Mouse (Mus musculus) hindbrain, embryonic 11.5 days (tissue): Measurements from ENCODE around the gene Gmcl1. TPM values are rescaled to one million over a fixed set of nuclear protein-coding genes. Genes with fewer than 3 reads are reported as not detected.

Experiments used
- ATAC-seq: fragments of 200-750 bp; cut with Nextera tagmentation; 2 replicates; pipeline ENCODE4 v1.8.0; 2017; ENCODE audit warnings: mild to moderate bottlenecking, moderate TSS enrichment, moderate library complexity; ENCODE audit not compliant: low FRiP score
- DNase-seq: peaks from one replicate; pipeline ENCODE4 v3.0.0-alpha.2; 2015; ENCODE audit warnings: low spot score
- H3K27ac ChIP-seq: fragments of 300-500 bp; sonication (generic); 2 replicates; pipeline ENCODE4 v1.5.1; 2014; ENCODE audit warnings: mild to moderate bottlenecking, low read depth, low read length
- H3K27me3 ChIP-seq: fragments of 300-500 bp; sonication (generic); 2 replicates; pipeline ENCODE4 v1.6.1; 2014; ENCODE audit warnings: mild to moderate bottlenecking, low read length, moderate library complexity, mixed read lengths; ENCODE audit not compliant: control insufficient read depth, insufficient read depth
- H3K36me3 ChIP-seq: fragments of 300-500 bp; sonication (generic); 2 replicates; pipeline ENCODE4 v1.6.1; 2014; ENCODE audit warnings: mild to moderate bottlenecking, low read length, moderate library complexity, mixed read lengths; ENCODE audit not compliant: control insufficient read depth, insufficient read depth
- H3K4me1 ChIP-seq: fragments of 300-500 bp; sonication (generic); replicated peaks from 2 replicates; pipeline ENCODE4 v1.6.1; 2014; ENCODE audit warnings: low read length, mixed read lengths; ENCODE audit not compliant: control insufficient read depth, insufficient read depth
- H3K4me2 ChIP-seq: fragments of 300-500 bp; sonication (generic); replicated peaks from 2 replicates; pipeline ENCODE4 v1.6.1; 2014; ENCODE audit warnings: mild to moderate bottlenecking, low read depth, low read length
- H3K4me3 ChIP-seq: fragments of 300-500 bp; sonication (generic); 2 replicates; pipeline ENCODE4 v1.5.1; 2014; ENCODE audit warnings: low read depth, low read length
- H3K9ac ChIP-seq: fragments of 300-500 bp; sonication (generic); 2 replicates; pipeline ENCODE4 v1.6.1; 2014; ENCODE audit warnings: low read depth, low read length
- H3K9me3 ChIP-seq: fragments of 300-500 bp; sonication (generic); 2 replicates; pipeline ENCODE4 v1.6.1; 2016; ENCODE audit warnings: low read length; ENCODE audit not compliant: control insufficient read depth
- WGBS: fragments of 180-500 bp; shearing (Covaris S2); extraction: QIAGEN DNeasy Blood & Tissue Kit; methylation state at CpG from one replicate; pipeline ENCODE4 v1.1.7; 2014; 5-methylcytosine and 5-hydroxymethylcytosine counted together
- polyA plus RNA-seq: library from polyadenylated mRNA; unstranded; fragments of >200 nt; fragmentation: Nextera tagmentation; extraction: Ambion mirVana; gene quantifications from 2 replicates; pipeline ENCODE4 v1.2.1, GENCODE M21; 2014

Gene Gmcl1
- polyA plus RNA-seq, 1 experiment from 2014 or later, result 54.1 TPM

DNA sequence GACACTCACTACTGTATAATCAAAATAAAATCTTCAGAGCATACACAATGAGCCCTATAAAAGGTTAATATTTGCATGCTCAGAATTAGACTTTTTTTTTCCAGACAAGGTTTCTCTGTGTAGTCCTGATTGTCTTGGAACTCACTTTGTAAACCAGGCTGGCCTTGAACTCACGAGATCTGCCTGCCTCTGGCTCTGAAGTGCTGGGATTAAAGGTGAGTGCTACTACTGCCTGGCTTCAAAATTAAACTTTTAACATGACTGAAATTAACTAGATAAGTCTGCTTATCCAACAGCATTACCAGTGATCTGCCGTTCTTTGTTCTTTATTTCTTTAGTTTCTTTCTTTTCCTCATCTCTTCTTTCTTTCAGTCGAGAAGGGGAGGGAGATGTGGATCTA is 51.9 kb downstream of the Gmcl1 start:
- no peak overlapping the region for H3K9ac ChIP-seq
- ATAC-seq (no peak), DNase-seq (no peak)
- WGBS, result 91% methylated on average over 3 of the region's 3 CpGs
- H3K36me3 ChIP-seq, result peaks cover 9% of the 10 kb centered on the region
- no peaks in the 10 kb centered on the region for H3K27me3 ChIP-seq
- no peaks in the 10 kb centered on the region for H3K9me3 ChIP-seq
- H3K27ac ChIP-seq, result no peak overlapping the region
- H3K4me3 ChIP-seq, result no peak overlapping the region
- no peak overlapping the region for H3K4me2 ChIP-seq
- no peaks in the 10 kb centered on the region for H3K4me1 ChIP-seq

- ATAC-seq (no peak), DNase-seq (no peak)
- Histone ChIP-seq H3K4me1 (no peaks in the 10 kb centered on the region), H3K27ac (no peak overlapping the region), H3K9me3 (no peaks in the 10 kb centered on the region), H3K4me2 (no peak overlapping the region), H3K9ac (no peak overlapping the region), H3K36me3 (peaks cover 9% of the 10 kb centered on the region), H3K4me3 (no peak overlapping the region), H3K27me3 (no peaks in the 10 kb centered on the region)
- 83% methylated on average over 6 of the region's 6 CpGs for WGBS
Observed at GRCm38 (mm10) chr6:86678341-86678740, 54.8 kb downstream of the Gmcl1 start.

DNA sequence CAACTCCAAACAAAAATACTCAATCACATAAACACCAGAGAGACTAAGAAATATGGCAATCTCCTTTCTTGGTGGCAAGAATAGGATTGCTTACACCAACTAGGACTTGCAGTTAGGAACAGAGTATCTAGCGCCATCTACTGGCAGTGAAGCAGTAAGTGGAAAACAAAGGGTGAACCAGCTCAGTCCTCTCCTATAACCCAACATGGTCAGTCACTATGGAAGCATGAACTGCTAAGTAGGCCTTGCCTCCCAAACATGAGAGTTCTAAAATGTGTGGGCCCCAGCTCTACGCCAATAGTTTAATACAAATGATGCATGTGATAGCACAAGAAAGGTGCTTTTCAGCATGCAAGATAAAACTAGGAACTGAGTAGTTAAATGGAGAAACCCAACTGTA is 62.3 kb downstream of the Gmcl1 start:
- no peaks in the 10 kb centered on the region for H3K27me3 ChIP-seq
- H3K4me2 ChIP-seq, result no peak overlapping the region
- H3K9me3 ChIP-seq, result no peaks in the 10 kb centered on the region
- no peak overlapping the region for H3K4me3 ChIP-seq
- H3K36me3 ChIP-seq, result no peaks in the 10 kb centered on the region
- ATAC-seq, result no peak
- 15% methylated on average over 2 of the region's 2 CpGs for WGBS
- H3K9ac ChIP-seq, result no peak overlapping the region
- DNase-seq, result peak; percentile 80
- H3K4me1 ChIP-seq, result 0 out of 2 replicates have a peak, but pooled peaks cover 2% of the 10 kb centered on the region
- H3K27ac ChIP-seq, result no peak overlapping the region

DNA sequence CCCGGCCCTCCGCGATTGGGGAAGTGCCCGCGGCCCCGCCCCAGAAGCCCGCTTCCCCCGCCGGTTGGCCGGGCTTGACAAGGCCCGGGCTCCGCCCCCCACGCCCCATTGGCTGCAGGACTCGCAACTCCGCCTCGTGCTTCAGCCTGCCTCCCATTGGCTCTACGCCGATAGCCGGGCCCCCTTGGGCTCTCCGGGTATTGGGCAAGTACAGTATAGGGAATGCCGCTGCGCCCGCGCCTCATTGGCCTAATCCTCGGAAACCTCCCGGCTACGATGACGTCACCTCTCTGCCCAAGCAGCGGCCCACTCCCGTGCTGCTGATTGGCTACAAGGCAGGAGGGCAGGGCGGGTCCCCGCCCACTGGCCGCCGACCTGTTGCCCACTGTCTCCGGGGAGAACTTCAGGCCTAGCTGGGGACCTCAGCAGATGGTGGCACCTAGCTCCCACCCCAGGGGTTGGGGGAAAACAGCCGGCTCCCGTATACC is 63.9 kb downstream of the Gmcl1 start:
- H3K4me1 ChIP-seq, result 0 out of 2 replicates have a peak, but pooled peaks cover 2% of the 10 kb centered on the region
- peak; percentile 100 for ATAC-seq

DNA sequence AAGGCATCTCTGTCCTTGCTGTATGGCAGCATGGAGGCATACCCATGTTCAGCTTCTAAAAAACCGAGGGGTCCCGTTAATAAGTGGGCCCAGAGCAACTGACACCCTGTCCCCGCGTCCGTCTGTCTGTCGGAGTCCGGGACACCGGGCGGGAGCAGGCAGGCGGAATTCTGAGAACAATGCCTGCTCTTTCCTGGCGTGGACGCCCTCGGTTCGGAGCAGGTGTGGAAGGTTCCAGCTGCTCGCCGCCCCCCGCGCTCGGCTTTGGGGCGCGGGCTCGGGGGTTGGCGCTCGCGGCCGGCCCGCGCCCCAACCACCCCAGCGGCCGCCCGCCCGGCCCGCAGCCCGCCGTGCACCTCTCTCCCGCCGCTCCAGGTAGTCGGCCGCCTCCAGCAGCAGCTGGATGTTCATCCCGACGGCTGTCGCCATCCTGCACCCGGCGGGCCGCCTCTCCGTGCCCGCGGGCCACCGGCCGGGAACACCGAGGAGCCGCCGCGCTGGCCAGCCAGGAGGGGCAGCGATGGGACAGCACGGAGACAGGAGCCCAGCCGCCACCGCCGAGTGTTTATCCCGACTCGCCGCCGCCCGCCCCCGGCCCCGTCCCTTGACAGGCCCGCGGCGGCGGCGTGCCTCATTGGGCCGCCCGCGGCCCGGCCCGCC is 64.5 kb downstream of the Gmcl1 start, which contains the start of gene Mxd1:
Gene Mxd1 (minus strand): TSS at position 582 of the 660 bp plus-strand sequence.
- Histone ChIP-seq H3K9ac (peak within 1 kb of the TSS; percentile 83), H3K36me3 (no peaks in the 10 kb centered on the region), H3K27ac (peak within 1 kb of the TSS; percentile 60; the same call in 1 of the 2 replicates), H3K4me3 (peak within 1 kb of the TSS; percentile 80), H3K4me1 (0 out of 2 replicates have a peak, but pooled peaks cover 2% of the 10 kb centered on the region), H3K27me3 (no peaks in the 10 kb centered on the region), H3K4me2 (peak within 1 kb of the TSS; percentile 92), H3K9me3 (no peaks in the 10 kb centered on the region)
- ATAC-seq (no peak), DNase-seq (no peak)
- WGBS, result under 1% methylated on average over 48 of the region's 76 CpGs

More for the DNA sequence above, 63.9 kb downstream of the Gmcl1 start:
- peak; percentile 99 for DNase-seq
- Histone ChIP-seq H3K27me3 (no peaks in the 10 kb centered on the region), H3K9me3 (no peaks in the 10 kb centered on the region), H3K9ac (peak overlapping the region; percentile 27; the same call in 1 of the 2 replicates), H3K27ac (no peak overlapping the region), H3K4me3 (peak overlapping the region; percentile 80), H3K4me2 (peak overlapping the region; percentile 92), H3K36me3 (no peaks in the 10 kb centered on the region)
- WGBS, result 0% methylated on average over 28 of the region's 37 CpGs

- no peaks in the 10 kb centered on the region for H3K27me3 ChIP-seq
- DNase-seq (no peak), ATAC-seq (no peak)
- 92% methylated on average over 10 of the region's 10 CpGs for WGBS
- H3K4me1 ChIP-seq, result 0 out of 2 replicates have a peak, but pooled peaks cover 2% of the 10 kb centered on the region
- no peak overlapping the region for H3K4me3 ChIP-seq
- no peaks in the 10 kb centered on the region; the same call in 1 of the 2 replicates for H3K36me3 ChIP-seq
- no peak overlapping the region for H3K9ac ChIP-seq
- H3K27ac ChIP-seq, result no peak overlapping the region
- H3K4me2 ChIP-seq, result no peak overlapping the region
- no peaks in the 10 kb centered on the region for H3K9me3 ChIP-seq
Observed at GRCm38 (mm10) chr6:86667061-86667460, 66.1 kb downstream of the Gmcl1 start.

GRCm38 (mm10) chr6:86665560-86666307 is 67.4 kb downstream of the Gmcl1 start:
- WGBS, result 88% methylated on average over 17 of the region's 17 CpGs
- no peak for ATAC-seq
- Histone ChIP-seq H3K4me3 (no peak overlapping the region), H3K9ac (no peak overlapping the region), H3K36me3 (no peaks in the 10 kb centered on the region; the same call in 1 of the 2 replicates), H3K27ac (no peak overlapping the region), H3K27me3 (no peaks in the 10 kb centered on the region), H3K9me3 (no peaks in the 10 kb centered on the region), H3K4me2 (no peak overlapping the region), H3K4me1 (0 out of 2 replicates have a peak, but pooled peaks cover 2% of the 10 kb centered on the region)
- no peak for DNase-seq

GRCm38 (mm10) chr6:86665076-86665475 is 68.1 kb downstream of the Gmcl1 start:
- 0 out of 2 replicates have a peak, but pooled peaks cover 2% of the 10 kb centered on the region for H3K4me1 ChIP-seq
- H3K4me2 ChIP-seq, result no peak overlapping the region
- no peak overlapping the region for H3K9ac ChIP-seq
- no peaks in the 10 kb centered on the region; the same call in 1 of the 2 replicates for H3K36me3 ChIP-seq
- DNase-seq (no peak), ATAC-seq (no peak)
- 85% methylated on average over 5 of the region's 5 CpGs for WGBS
- no peaks in the 10 kb centered on the region for H3K9me3 ChIP-seq
- H3K27me3 ChIP-seq, result no peaks in the 10 kb centered on the region
- no peak overlapping the region for H3K4me3 ChIP-seq
- H3K27ac ChIP-seq, result no peak overlapping the region
